Mouse (Mus musculus) macrophage (primary cell): ENCODE data around the gene Il1rl2. TPM values are rescaled to one million over a fixed set of nuclear protein-coding genes. Genes with fewer than 3 reads are reported as not detected.

ENCODE experiments used
- polyA plus RNA-seq: library from polyadenylated mRNA; stranded (reverse); fragments of 250-400 nt; gene quantifications from 3 replicates; pipeline ENCODE4 v1.2.4, GENCODE M21; 2018; ENCODE audit warnings: inconsistent platforms

Gene Il1rl2
- polyA plus RNA-seq, 1 experiment from 2014 or later: 2.9 TPM

Other genes with a start within 250 kb of the Il1rl2 start
- gene Il1r1, start 99.5 kb upstream of the Il1rl2 start, polyA plus RNA-seq: 0.05 to 0.27 TPM (median 0.13 TPM) in 3 replicates
- gene Il1rl1, start 105.0 kb downstream of the Il1rl2 start, polyA plus RNA-seq: 0.26 to 0.40 TPM (median 0.39 TPM) in 3 replicates
- gene Il18r1, start 140.9 kb downstream of the Il1rl2 start, polyA plus RNA-seq: 0.04 to 0.10 TPM in 2 of 3 replicates, not detected in the other
- 0.28 to 1.1 TPM (median 0.87 TPM) in 3 replicates for gene Il18rap, start 190.8 kb downstream of the Il1rl2 start, polyA plus RNA-seq